Mouse (Mus musculus) megakaryocyte progenitor cell, adult 5-6 weeks (primary cell): ENCODE data around the gene Ern1. TPM values are rescaled to one million over a fixed set of nuclear protein-coding genes. Genes with fewer than 3 reads are reported as not detected.

ENCODE experiments used
- ATAC-seq: replicated peaks from 2 replicates; pipeline ENCODE4 v1.8.0; 2016; ENCODE audit warnings: mild to moderate bottlenecking, moderate TSS enrichment, inconsistent platforms; ENCODE audit not compliant: poor library complexity
- total RNA-seq, 2 experiments: library from RNA; stranded (forward) in 1 of 2; stranded (reverse) in 1 of 2; fragments of 157-497, 149-512 nt in 1 of 2; fragments of 200-1000 nt in 1 of 2; gene quantifications; 2 replicates each; pipeline versions ENCODE4 v1.2.3 to v1.2.4; 2015 to 2017

Gene Ern1
- total RNA-seq (2015) = 54.0 and 58.6 TPM in 2 replicates
- total RNA-seq (2017) = 45.6 and 50.2 TPM in 2 replicates

- peak; percentile 90 for ATAC-seq
Measured at GRCm38 (mm10) chr11:106487733-106488115, at the start of gene Ern1. Ern1 (minus strand) TSS chr11:106487852.

- ATAC-seq = peak; percentile 77
Measured at GRCm38 (mm10) chr11:106536253-106536912, 48.7 kb upstream of the Ern1 start.

GRCm38 (mm10) chr11:106535660-106536252 lies 48.1 kb upstream of the Ern1 start:
- no peak for ATAC-seq

GRCm38 (mm10) chr11:106532248-106532790 lies 44.7 kb upstream of the Ern1 start:
- no peak for ATAC-seq

- ATAC-seq = no peak
Measured at GRCm38 (mm10) chr11:106529786-106530185, 42.1 kb upstream of the Ern1 start.

- ATAC-seq = no peak
Measured at GRCm38 (mm10) chr11:106529113-106529512, 41.5 kb upstream of the Ern1 start.

- ATAC-seq = no peak
Measured at GRCm38 (mm10) chr11:106527926-106528325, 40.3 kb upstream of the Ern1 start.

GRCm38 (mm10) chr11:106527147-106527821 lies 39.6 kb upstream of the Ern1 start:
- ATAC-seq = no peak

GRCm38 (mm10) chr11:106522538-106522937 lies 34.9 kb upstream of the Ern1 start:
- no peak; the same call in 1 of the 2 replicates for ATAC-seq

GRCm38 (mm10) chr11:106521612-106522011 lies 34.0 kb upstream of the Ern1 start:
- ATAC-seq = no peak; the same call in 1 of the 2 replicates

GRCm38 (mm10) chr11:106520404-106520803 lies 32.8 kb upstream of the Ern1 start:
- ATAC-seq = no peak

GRCm38 (mm10) chr11:106519519-106519918 lies 31.9 kb upstream of the Ern1 start:
- ATAC-seq = no peak

GRCm38 (mm10) chr11:106518391-106518790 lies 30.7 kb upstream of the Ern1 start:
- no peak for ATAC-seq

- peak; percentile 91 for ATAC-seq
Measured at GRCm38 (mm10) chr11:106515079-106515745, 27.6 kb upstream of the Ern1 start.

GRCm38 (mm10) chr11:106514446-106514845 lies 26.8 kb upstream of the Ern1 start:
- ATAC-seq = no peak

GRCm38 (mm10) chr11:106513166-106513565 lies 25.5 kb upstream of the Ern1 start:
- ATAC-seq = 0 out of 2 replicates have a peak, but pooled peaks have one; percentile 43

GRCm38 (mm10) chr11:106512006-106512390 lies 24.3 kb upstream of the Ern1 start:
- no peak for ATAC-seq

GRCm38 (mm10) chr11:106511236-106512005 lies 23.8 kb upstream of the Ern1 start:
- ATAC-seq = no peak

GRCm38 (mm10) chr11:106507638-106508037 lies 20.0 kb upstream of the Ern1 start:
- peak; percentile 34 for ATAC-seq

GRCm38 (mm10) chr11:106506211-106506610 lies 18.6 kb upstream of the Ern1 start:
- no peak for ATAC-seq
